Mouse (Mus musculus): ENCODE data around the gene Pex12. TPM values are rescaled to one million over a fixed set of nuclear protein-coding genes. Genes with fewer than 3 reads are reported as not detected.
"Not testable (repeated sequence)": the region's sequence is repeated elsewhere in the genome, so short reads cannot be mapped to it uniquely, and the experiment has no call there.

Pex12 gene
- polyA plus RNA-seq, 2 experiments, result 3.1 to 4.2 TPM

DNA sequence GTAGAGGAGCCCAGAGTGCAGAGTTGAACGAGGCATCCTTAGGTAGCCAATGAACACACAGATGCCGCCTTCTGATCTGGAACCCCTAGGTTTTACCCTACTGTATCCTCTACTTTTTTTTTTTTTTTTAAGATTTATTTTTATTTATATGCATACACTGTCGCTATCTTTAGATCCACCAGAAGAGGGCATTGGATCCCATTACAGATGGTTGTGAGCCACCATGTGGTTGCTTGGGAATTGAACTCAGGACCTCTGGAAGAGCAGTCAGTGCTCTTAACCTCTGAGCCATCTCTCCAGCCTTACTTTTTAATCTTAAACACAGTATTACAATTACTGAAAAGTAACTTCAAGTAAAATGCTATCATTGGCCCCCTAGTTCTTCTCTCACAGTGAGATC is 24.3 kb upstream of the Pex12 start:
- not testable (repeated sequence) for H3K9ac ChIP-seq (replicated peaks); H3K27me3 ChIP-seq (ENCODE audit: control insufficient read depth, insufficient read depth, low read length); ATAC-seq (ENCODE audit: insufficient read depth); H3K4me2 ChIP-seq (ENCODE audit: low read depth); H3K4me3 ChIP-seq (ENCODE audit: insufficient read depth in 1 of 2, low read depth in 2 of 2, low read length in 2 of 2); DNase-seq (ENCODE audit: low read depth in 3 of 3, low spot score in 3 of 3); H3K4me1 ChIP-seq (replicated peaks; ENCODE audit: control insufficient read depth in 2 of 2, insufficient read depth in 2 of 2, low read length in 1 of 2); H3K9me3 ChIP-seq (ENCODE audit: control insufficient read depth, low read length); H3K27ac ChIP-seq
- WGBS (ENCODE audit: insufficient replicate concordance), result 74% methylated on average over 3 of the region's 3 CpGs
- H3K36me3 ChIP-seq (replicated peaks; ENCODE audit: control insufficient read depth, insufficient read depth, low read depth), result peaks cover 45% of the 10 kb centered on the region
- peak; percentile 10; the same call in 1 of the 2 replicates for TF ChIP-seq CTCF (IDR thresholded peaks at IDR 0.05; ENCODE audit: low read depth)

DNA sequence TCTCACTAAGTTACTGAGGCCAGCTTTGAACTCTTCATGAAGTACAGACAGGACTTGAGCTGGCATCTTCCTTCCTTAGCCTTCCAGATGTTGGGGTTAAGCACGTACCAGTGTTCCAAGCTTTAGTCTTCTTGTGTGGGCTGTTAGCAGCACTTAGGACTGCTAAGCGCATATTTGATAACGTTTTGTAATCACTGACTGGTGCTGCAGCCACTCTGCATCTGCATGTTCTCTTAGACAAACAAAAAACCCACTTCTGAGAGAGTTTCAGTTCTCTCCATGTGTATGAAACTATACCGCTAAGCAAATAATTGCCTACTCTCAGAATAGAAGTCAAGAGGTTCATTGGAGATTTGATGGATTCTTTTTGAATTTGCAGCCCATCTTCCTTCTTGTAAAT is 16.7 kb upstream of the Pex12 start:
- ATAC-seq (ENCODE audit: insufficient read depth) (no peak), DNase-seq (ENCODE audit: low read depth in 3 of 3, low spot score in 3 of 3) (no peak)
- peaks cover 36% of the 10 kb centered on the region for H3K36me3 ChIP-seq (replicated peaks; ENCODE audit: control insufficient read depth, insufficient read depth, low read depth)
- H3K9me3 ChIP-seq (ENCODE audit: control insufficient read depth, low read length), result no peaks in the 10 kb centered on the region
- 75% methylated on average over 4 of the region's 4 CpGs for WGBS (ENCODE audit: insufficient replicate concordance)
- no peak overlapping the region for H3K27ac ChIP-seq
- no peak overlapping the region for H3K4me3 ChIP-seq (ENCODE audit: insufficient read depth in 1 of 2, low read depth in 2 of 2, low read length in 2 of 2)
- no peak for TF ChIP-seq EP300 (IDR thresholded peaks at IDR 0.05; ENCODE audit: low read depth)
- TF ChIP-seq CTCF (IDR thresholded peaks at IDR 0.05; ENCODE audit: low read depth), result no peak
- 0 out of 4 replicates have a peak, but pooled peaks cover 0 to 3% of the 10 kb centered on the region in 2 experiments for H3K4me1 ChIP-seq (replicated peaks; ENCODE audit: control insufficient read depth in 2 of 2, insufficient read depth in 2 of 2, low read length in 1 of 2)
- no peaks in the 10 kb centered on the region for H3K27me3 ChIP-seq (ENCODE audit: control insufficient read depth, insufficient read depth, low read length)
- H3K9ac ChIP-seq (replicated peaks), result no peak overlapping the region
- no peak overlapping the region for H3K4me2 ChIP-seq (ENCODE audit: low read depth)

DNA sequence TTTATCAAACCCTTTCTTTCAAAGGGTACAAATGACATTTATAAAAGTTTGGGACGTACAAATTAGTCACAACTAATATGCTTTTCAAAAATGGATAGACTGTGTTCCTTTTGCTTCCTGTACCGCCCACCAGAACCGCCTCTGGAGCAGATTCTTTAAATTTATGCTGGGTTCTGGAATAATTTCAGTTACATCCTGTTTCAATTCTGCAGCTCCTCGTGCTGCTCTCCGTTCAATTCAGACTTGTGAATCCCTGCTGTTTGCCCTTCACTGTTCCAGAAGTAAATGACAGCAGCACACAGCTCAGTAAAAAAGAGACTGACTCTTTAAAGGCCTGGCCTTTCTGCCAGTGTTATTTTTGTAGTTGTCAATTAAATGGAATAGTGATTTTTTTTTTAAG is 10.1 kb upstream of the Pex12 start:
- no peak for TF ChIP-seq CTCF (IDR thresholded peaks at IDR 0.05; ENCODE audit: low read depth)
- no peak for TF ChIP-seq EP300 (IDR thresholded peaks at IDR 0.05; ENCODE audit: low read depth)
- no peaks in the 10 kb centered on the region for H3K27me3 ChIP-seq (ENCODE audit: control insufficient read depth, insufficient read depth, low read length)
- no peaks in the 10 kb centered on the region for H3K9me3 ChIP-seq (ENCODE audit: control insufficient read depth, low read length)
- no peak for DNase-seq (ENCODE audit: low read depth in 3 of 3, low spot score in 3 of 3)
- WGBS (ENCODE audit: insufficient replicate concordance), result 85% methylated on average over 5 of the region's 5 CpGs
- H3K4me1 ChIP-seq (replicated peaks; ENCODE audit: control insufficient read depth in 2 of 2, insufficient read depth in 2 of 2, low read length in 1 of 2), result no peaks in the 10 kb centered on the region
- H3K36me3 ChIP-seq (replicated peaks; ENCODE audit: control insufficient read depth, insufficient read depth, low read depth), result peaks cover 14% of the 10 kb centered on the region
- no peak overlapping the region for H3K4me2 ChIP-seq (ENCODE audit: low read depth)
- no peak overlapping the region for H3K27ac ChIP-seq
- no peak overlapping the region for H3K9ac ChIP-seq (replicated peaks)
- ATAC-seq (ENCODE audit: insufficient read depth), result no peak
- H3K4me3 ChIP-seq (ENCODE audit: insufficient read depth in 1 of 2, low read depth in 2 of 2, low read length in 2 of 2), result no peak overlapping the region

DNA sequence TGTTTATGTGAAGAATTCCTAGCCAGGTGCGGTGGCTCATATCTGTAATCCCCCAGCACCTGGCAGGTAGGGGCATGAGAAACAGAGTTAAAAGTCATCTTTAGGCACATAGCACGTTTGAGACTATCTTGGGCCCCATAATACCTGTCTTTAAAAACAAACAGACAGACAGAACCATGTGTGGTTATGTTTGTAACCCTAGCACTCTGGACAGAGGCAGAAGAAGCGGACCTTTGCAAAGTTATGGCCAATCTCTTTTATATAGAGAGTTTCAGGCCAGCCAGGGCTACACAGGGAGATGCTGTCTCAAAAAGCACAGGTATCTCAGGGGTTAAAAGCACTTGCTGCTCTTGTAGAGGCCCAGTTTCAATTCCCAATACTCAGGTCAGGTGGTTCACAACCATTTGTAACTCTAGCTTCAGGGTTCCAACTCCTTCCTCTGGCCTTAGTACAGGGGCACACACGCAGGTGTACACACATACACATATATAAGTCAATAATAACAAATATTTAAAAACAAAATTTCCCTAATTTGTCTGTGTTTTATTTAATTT is 4.4 kb upstream of the Pex12 start:
- no peak for ATAC-seq (ENCODE audit: insufficient read depth)
- TF ChIP-seq CTCF (IDR thresholded peaks at IDR 0.05; ENCODE audit: low read depth), result no peak
- no peak for TF ChIP-seq EP300 (IDR thresholded peaks at IDR 0.05; ENCODE audit: low read depth)
- H3K27ac ChIP-seq, result no peak overlapping the region
- no peak overlapping the region for H3K9ac ChIP-seq (replicated peaks)
- no peaks in the 10 kb centered on the region for H3K9me3 ChIP-seq (ENCODE audit: control insufficient read depth, low read length)
- WGBS (ENCODE audit: insufficient replicate concordance), result 82% methylated on average over 4 of the region's 4 CpGs
- no peak overlapping the region for H3K4me2 ChIP-seq (ENCODE audit: low read depth)
- peaks cover 3% of the 10 kb centered on the region for H3K36me3 ChIP-seq (replicated peaks; ENCODE audit: control insufficient read depth, insufficient read depth, low read depth)
- no peak overlapping the region for H3K4me3 ChIP-seq (ENCODE audit: insufficient read depth in 1 of 2, low read depth in 2 of 2, low read length in 2 of 2)
- H3K4me1 ChIP-seq (replicated peaks; ENCODE audit: control insufficient read depth in 2 of 2, insufficient read depth in 2 of 2, low read length in 1 of 2), result peaks cover 11 to 12% of the 10 kb centered on the region in 2 experiments
- H3K27me3 ChIP-seq (ENCODE audit: control insufficient read depth, insufficient read depth, low read length), result no peaks in the 10 kb centered on the region
- no peak for DNase-seq (ENCODE audit: low read depth in 3 of 3, low spot score in 3 of 3)

DNA sequence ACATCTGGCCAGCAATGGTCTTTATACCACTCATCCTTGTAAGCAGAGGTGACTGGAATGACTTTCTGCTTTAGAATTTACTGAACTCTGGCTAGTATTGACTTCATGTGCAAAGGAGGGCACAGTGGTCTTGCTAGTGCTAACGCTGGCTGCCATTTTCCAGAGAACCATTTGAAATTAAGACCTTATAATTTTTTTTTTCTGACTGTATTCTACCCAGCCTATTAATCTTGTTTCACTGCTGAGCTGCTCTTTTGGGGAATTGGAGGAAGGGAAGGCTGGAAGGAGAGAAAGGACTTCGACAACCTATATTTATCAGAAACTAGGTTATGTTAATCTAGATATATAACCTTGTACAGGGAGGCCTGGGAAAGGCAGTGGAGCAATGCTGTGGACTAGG is 2.1 kb upstream of the Pex12 start:
- Histone ChIP-seq H3K36me3 (replicated peaks; ENCODE audit: control insufficient read depth, insufficient read depth, low read depth) (peaks cover 3% of the 10 kb centered on the region), H3K4me3 (ENCODE audit: insufficient read depth in 1 of 2, low read depth in 2 of 2, low read length in 2 of 2) (no peak overlapping the region), H3K9me3 (ENCODE audit: control insufficient read depth, low read length) (no peaks in the 10 kb centered on the region), H3K4me2 (ENCODE audit: low read depth) (peak overlapping the region; percentile 19; the same call in 1 of the 2 replicates), H3K9ac (replicated peaks) (no peak overlapping the region), H3K27me3 (ENCODE audit: control insufficient read depth, insufficient read depth, low read length) (no peaks in the 10 kb centered on the region), H3K27ac (no peak overlapping the region), H3K4me1 (replicated peaks; ENCODE audit: control insufficient read depth in 2 of 2, insufficient read depth in 2 of 2, low read length in 1 of 2) (peaks cover 13 to 14% of the 10 kb centered on the region in 2 experiments)
- 68% methylated on average over 2 of the region's 2 CpGs for WGBS (ENCODE audit: insufficient replicate concordance)
- ATAC-seq (ENCODE audit: insufficient read depth) (no peak), DNase-seq (ENCODE audit: low read depth in 3 of 3, low spot score in 3 of 3) (no peak)
- TF ChIP-seq CTCF (IDR thresholded peaks at IDR 0.05; ENCODE audit: low read depth) (no peak), EP300 (IDR thresholded peaks at IDR 0.05; ENCODE audit: low read depth) (no peak)
